Mouse (Mus musculus) lung, adult 2 months (tissue): ENCODE results near the gene Evi2b.

Experiments
- CTCF ChIP-seq: fragments of 200-500 bp; IDR thresholded peaks from 2 replicates; pipeline ENCODE4 v1.5.1; 2011; ENCODE audit warnings: mild to moderate bottlenecking, low read length, control low read depth; ENCODE audit not compliant: insufficient read depth
- POLR2A ChIP-seq: fragments of 200-500 bp; IDR thresholded peaks from 2 replicates; pipeline ENCODE4 v1.6.1; 2011; ENCODE audit warnings: low read depth, mild to moderate bottlenecking, control low read depth, low read length, borderline replicate concordance; ENCODE audit errors: extremely low read depth

- TF ChIP-seq CTCF (no peak), POLR2A (no peak)
Measured at GRCm38 (mm10) chr11:79519878-79520291, 3.7 kb downstream of the Evi2b start.
